Mouse (Mus musculus): Measurements from ENCODE around the gene Gria4.
A peak's percentile ranks its signal among the peaks of the same experiment; 100 is the strongest.
"Not testable (repeated sequence)": the region's sequence is repeated elsewhere in the genome, so short reads cannot be mapped to it uniquely, and the experiment has no call there.

Gria4 gene

DNA sequence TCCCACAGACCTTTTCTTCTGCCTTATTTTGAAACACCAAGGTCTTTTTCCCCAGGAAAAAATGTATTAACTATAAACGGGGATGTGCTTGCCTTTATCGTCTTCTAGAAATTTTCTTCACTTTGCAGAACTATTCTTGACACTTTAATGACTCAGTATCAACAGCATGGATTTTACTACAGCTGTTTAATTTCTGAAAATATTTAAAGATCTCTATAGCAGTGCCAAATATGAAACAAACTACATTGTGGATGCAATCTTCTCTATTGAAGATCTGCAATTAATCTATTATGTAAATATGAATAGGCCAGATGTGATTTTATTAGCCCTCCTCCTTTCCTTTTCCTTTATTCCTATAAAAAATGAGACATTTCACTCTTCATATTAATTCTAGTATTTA is 194.2 kb downstream of the Gria4 start:
- DNase-seq (ENCODE audit: low read depth in 2 of 2, low spot score in 2 of 2): no peak

DNA sequence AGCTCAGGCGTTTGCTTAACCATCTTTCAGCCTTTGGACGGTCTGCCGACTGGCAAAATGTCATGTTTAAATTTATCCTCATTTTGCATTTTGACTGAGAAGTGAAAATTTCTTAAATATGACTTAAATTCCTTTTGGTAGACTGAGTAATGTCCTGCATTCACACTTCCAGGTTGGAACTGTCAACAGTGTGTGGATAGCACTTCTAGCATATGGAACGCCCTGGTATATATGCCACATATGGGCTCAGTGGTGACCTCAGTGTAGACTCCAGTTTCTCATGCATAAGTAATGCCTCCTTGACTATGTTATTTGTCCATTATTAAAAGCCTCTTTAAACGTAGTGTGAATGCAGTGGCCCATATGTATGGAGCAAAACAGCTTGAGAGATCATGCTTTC is 222.4 kb downstream of the Gria4 start:
- no peak for DNase-seq (ENCODE audit: low read depth in 2 of 2, low spot score in 2 of 2)

- DNase-seq (ENCODE audit: low read depth in 2 of 2, low spot score in 2 of 2): no peak
Measured at GRCm38 (mm10) chr9:4555415-4555959, 240.5 kb downstream of the Gria4 start.

DNA sequence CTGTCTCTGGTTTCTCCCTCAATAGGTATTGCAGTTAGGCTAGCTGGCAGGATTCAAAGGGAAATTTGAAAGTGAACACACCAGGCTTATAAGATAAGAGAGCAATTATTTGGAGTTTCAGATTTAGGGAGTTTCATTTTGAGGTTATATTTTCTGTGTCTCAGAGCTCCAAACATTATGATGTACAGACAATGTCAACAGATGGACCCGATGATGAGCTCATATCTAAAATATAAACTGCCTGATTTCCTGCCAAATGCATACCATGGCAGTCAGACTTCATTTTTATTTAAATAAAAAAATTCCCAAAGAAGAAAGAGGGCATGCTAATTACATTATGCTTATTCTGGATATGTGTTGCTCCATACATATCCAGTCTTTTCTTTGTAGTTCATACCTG is 256.8 kb downstream of the Gria4 start:
- DNase-seq (ENCODE audit: low read depth in 2 of 2, low spot score in 2 of 2): no peak

DNA sequence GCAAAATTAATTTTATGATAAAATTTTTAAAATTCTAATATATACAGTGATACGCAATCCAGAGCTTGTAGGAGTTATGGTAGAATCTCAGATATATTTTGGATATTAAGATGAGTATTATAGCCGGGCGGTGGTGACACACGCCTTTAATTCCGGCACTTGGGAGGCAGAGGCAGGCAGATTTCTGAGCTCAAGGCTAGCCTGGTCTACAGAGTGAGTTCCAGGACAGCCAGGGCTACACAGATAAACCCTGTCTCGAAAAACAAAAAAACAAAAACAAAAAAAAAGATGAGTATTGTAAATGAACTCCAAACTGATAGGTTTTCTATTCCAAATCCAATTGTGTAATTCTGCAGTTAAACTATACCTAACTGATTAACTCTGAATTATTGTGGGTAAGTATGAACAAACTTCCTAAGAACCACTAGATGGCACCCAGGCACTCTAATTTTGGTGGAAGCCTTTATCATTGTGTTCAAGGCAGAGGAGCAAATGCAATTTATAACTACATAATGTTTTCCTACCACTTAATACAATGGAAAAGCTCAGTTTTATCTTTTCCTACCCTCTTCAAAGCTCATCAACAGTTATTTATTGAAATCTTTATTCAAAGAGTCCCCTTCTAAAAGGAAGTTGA is 259.4 kb downstream of the Gria4 start:
- DNase-seq (ENCODE audit: low read depth in 2 of 2, low spot score in 2 of 2): no peak

DNA sequence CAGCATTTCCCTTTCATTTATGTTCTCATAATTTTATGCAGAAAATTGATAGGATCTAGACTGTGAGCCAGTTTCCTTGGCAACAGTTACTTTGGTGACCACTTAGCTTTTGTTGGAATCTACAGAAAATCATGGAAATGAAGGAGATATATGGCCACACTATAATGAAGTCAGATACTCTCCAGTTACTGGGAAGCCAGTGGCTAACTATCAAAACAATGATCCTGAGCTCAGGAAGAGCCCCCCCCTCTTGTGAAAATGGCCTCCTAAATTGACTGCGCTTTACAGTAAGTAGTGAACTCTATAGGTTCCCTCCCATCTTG is 281.5 kb downstream of the Gria4 start:
- DNase-seq (ENCODE audit: low read depth in 2 of 2, low spot score in 2 of 2): no peak

GRCm38 (mm10) chr9:4513796-4514562 is 282.1 kb downstream of the Gria4 start:
- DNase-seq (ENCODE audit: low read depth in 2 of 2, low spot score in 2 of 2): no peak

DNA sequence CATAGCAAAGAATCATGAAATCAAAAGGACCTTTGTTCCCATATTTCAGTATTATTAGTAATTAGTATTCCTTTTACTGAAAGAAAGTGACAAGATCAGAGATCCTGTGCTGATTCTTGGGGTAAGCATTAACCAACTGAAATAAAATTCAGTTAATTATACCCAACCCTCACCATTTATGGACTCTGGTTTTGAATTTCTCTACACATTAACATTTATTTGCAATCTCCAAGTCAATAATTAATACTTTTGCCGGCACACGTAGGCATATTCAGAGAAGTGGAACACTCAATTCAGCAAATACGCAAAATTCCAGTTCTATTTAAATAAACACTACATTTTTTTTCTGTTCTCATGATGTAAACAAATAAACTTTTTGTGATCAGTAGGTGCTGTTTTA is 289.9 kb downstream of the Gria4 start:
- DNase-seq (ENCODE audit: low read depth in 2 of 2, low spot score in 2 of 2): no peak

DNA sequence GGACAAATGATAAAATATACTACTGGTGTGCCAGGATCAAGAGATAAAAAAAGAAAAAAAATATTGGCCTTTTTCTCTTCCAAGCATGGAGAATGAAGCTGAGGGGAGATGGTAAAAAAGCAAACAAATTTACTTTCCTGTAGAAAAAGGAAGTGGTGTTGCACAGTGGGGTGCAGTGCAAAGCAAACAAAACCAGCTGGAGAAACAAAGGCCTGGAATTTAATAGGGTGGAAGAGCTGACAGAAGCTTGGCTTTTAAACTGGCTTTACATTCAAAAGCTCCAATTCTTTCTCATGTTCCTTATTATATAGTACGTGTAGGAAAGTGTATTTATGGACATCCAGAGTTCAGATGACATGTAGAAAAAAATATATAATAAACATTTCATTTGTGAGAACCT is 290.9 kb downstream of the Gria4 start:
- DNase-seq (ENCODE audit: low read depth in 2 of 2, low spot score in 2 of 2): no peak

GRCm38 (mm10) chr9:4486428-4486827 is 309.6 kb downstream of the Gria4 start:
- DNase-seq (ENCODE audit: low read depth in 2 of 2, low spot score in 2 of 2): no peak

GRCm38 (mm10) chr9:4484502-4484901 is 311.5 kb downstream of the Gria4 start:
- DNase-seq (ENCODE audit: low read depth in 2 of 2, low spot score in 2 of 2): no peak

DNA sequence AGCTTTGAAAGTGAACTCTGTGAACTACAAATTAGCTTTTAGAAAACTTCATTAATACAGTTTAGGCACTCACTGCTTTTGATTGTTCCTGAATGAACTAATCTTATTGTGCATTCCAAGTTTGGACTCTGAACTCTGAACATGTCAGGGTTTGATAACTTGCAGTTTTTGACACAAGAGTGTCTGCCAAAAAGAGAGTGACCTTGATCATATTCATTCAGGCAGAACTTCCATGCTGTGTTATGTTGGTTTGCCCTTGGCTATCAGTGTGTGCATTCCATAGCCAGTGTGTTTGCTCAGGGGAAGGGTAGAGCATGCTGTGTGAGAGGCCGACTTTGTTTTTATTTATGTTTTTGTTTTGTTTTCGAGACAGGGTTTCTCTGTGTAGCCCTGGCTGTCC is 325.2 kb downstream of the Gria4 start:
- DNase-seq (ENCODE audit: low read depth in 2 of 2, low spot score in 2 of 2): no peak

- no peak for DNase-seq (ENCODE audit: low read depth in 2 of 2, low spot score in 2 of 2)
Measured at GRCm38 (mm10) chr9:4459456-4460070, 336.5 kb downstream of the Gria4 start.

DNA sequence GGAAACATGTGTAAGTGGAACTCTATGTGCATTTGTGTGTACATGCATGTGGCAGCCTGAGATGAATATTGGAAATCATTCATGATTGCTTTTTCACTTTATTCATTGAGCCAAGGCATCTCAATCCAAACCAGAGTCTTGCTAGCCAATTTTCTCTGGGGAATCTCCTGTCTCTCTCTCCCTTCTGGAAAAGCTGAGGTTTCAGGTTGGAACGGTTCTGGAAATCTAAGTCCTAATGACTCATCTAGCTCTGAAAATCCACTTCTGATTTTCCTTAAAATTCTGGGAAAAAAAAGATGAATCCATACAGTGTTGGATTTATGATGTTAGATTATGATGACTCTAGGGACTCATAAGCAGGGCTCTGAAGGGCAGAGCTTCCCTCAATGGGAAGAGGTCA is 337.8 kb downstream of the Gria4 start:
- DNase-seq (ENCODE audit: low read depth in 2 of 2, low spot score in 2 of 2): no peak

GRCm38 (mm10) chr9:4457644-4458043 is 338.4 kb downstream of the Gria4 start:
- no peak for DNase-seq (ENCODE audit: low read depth in 2 of 2, low spot score in 2 of 2)

GRCm38 (mm10) chr9:4442908-4443307 is 353.1 kb downstream of the Gria4 start:
- DNase-seq (ENCODE audit: low read depth in 2 of 2, low spot score in 2 of 2): peak in 1 of 2 experiments; percentile 11

DNA sequence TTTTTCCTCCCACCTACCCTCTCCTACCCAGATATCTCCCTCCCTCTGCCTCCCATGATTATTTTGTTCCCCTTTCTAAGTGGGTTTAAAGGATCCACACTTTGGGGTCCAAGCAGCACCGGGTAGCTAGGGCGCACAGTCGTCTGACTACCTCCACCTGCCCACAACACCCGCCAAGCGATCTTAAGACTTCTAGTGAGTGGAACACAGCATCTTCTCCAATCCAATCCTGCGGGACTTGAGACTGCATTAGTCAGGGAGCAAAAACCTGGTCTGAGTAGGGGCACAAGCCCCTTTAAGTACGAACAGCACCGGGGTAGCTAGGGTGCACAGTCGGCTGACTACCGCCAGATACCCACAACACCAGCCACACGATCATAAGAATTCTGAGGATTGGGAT is 395.2 kb downstream of the Gria4 start:
- DNase-seq (ENCODE audit: low read depth in 2 of 2, low spot score in 2 of 2): not testable (repeated sequence)

- no peak for DNase-seq (ENCODE audit: low read depth in 2 of 2, low spot score in 2 of 2)
Measured at GRCm38 (mm10) chr9:4376640-4377120, 419.4 kb downstream of the Gria4 start.

GRCm38 (mm10) chr9:4375828-4376639 is 420.0 kb downstream of the Gria4 start, which contains the start of gene Msantd4:
Gene Msantd4 (plus strand): TSS chr9:4376562.
- peak; percentile 93 to 94 for DNase-seq (ENCODE audit: low read depth in 2 of 2, low spot score in 2 of 2)
